Mouse (Mus musculus): ENCODE results near the gene Colca2.

The Colca2 gene

DNA sequence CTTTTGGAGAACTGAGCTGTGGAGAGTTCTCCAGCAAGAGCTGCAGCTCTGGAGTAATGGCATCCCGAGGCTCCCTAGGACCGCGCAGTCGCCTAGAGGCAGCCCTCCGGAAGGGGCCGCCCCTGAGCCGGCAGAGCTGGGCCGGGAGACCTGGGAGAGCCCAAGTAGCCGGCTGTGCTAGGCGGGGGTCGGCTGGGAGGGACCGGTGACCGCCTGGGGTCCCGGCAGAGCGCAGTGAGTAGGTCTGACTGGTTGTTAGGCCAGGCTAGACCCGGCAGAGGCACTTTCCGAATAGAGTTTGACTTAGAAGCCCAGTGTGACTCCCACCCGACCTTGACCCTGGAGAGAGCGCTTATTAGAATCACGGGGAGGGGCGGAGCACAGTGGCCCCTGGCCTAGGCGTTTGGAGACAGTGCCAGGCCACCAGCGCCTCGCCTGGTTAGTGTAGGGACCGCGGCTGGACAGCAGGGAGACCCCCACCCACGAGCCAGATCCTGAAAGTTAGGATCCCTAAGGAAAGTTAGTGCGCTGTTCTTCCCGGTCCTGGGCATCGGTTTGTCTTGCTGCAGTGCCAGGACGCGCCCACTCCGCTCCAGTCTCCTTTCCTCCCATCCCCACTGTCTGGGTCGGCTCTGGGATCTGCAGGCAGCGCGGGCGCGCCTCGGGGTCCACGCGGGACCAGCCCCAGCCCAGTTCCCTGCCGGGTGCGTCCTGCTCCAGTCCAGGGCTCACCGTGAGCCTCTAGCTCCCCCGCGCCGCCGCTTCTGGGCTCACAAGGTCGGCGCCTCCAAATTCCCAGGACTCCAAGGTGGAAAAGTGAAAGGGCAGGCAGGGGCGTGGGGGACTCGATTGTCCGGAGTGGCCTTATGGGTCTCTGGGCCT, at the start of gene Colca2:
Gene Colca2 (minus strand): TSS at position 70 of the 882 bp plus-strand sequence.
- peak; percentile 74 for DNase-seq (ENCODE audit: low spot score)

DNA sequence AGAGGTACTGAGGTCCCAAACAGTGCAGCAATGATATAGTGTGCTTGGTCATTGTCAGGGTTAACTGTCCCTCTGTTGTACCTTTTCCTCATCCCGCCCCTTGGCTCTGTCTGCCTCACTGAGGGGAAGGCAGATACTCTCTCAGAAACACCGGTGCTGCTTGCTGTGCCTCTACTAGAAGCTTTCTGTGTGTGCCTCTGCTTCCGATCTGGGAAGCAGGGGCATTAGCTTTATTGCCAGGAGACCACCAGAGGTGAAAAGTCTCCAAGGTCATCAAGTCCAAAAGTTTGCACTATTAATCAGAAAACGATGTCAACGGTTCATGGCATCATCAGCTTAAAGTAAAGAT, 49.2 kb upstream of the Colca2 start:
- no peak for DNase-seq (ENCODE audit: low spot score)

GRCm38 (mm10) chr9:51326619-51327554, 48.5 kb upstream of the Colca2 start:
- DNase-seq (ENCODE audit: low spot score) = no peak

- no peak for DNase-seq (ENCODE audit: low spot score)
Measured at GRCm38 (mm10) chr9:51324406-51325065, 46.2 kb upstream of the Colca2 start.

- DNase-seq (ENCODE audit: low spot score) = no peak
Measured at GRCm38 (mm10) chr9:51320096-51320495, 41.7 kb upstream of the Colca2 start.

DNA sequence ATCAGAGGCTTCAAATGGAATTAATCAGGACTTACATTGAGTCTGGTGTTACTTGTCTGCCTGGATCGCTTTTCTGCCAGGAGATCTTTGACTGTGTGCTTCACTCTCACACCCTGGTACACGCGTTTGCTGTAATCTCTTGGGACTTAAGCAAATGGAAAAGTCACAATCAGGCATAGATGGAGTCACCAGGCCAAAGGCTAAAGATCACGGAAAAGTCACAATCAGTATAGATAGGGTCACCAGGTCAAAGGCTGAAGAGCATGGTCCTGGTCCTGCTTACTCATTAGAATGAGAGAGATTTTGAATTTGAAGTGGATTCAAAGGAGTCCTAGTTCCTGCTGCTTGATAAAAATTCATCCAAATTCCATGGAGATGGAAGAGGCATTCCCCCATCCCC, 39.9 kb upstream of the Colca2 start:
- DNase-seq (ENCODE audit: low spot score) = no peak

DNA sequence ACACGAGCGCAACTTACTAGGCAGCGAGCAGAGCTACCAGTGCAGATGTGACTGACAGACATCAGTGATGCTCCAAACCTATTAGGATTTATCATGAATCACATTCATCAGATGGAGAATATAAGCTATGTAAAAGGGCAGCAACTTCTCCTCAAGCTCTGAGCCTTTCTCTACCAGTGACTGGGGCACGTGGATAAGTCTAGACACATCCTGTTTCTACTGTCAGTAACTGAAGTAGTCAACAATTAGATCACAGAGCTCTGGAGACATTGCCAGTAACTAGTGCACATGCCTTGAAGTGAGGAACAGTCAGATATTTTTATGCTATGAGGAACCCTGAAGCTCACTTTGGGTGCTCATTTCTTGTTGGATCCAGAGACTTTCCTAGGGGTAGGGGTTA, 39.0 kb upstream of the Colca2 start:
- DNase-seq (ENCODE audit: low spot score) = no peak

DNA sequence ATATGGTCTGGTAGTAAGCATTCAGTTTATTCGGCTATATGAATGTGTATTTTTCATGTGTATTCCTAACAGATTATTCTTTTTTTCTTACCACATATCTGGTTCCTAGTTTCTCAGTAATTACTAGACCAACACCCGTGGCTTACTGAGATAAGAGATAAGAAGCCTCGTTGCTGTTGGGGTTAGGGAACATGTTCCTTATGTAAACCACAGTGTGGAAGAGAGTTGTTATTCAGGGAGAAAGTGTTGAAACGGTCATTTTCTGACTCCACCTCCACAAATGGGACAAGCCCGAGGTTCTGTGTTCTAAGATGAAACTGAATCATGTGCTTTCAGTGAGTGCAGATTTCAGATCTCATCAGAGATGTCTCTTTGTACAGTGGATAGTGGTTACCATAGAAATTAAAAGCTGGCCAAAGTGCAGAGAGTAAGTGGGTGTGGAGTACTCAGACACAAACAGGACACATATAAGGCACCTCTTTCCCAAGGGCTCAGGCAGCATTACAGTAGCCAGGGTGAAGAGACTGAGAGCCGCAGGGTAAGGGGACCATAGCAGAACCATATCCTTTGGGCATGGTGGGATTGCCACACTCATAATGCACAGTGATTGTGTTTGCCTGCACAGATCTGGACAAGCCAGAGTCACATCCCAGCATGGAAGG, 37.2 kb upstream of the Colca2 start:
- DNase-seq (ENCODE audit: low spot score) = no peak

GRCm38 (mm10) chr9:51312554-51313317, 34.4 kb upstream of the Colca2 start:
- DNase-seq (ENCODE audit: low spot score) = no peak

DNA sequence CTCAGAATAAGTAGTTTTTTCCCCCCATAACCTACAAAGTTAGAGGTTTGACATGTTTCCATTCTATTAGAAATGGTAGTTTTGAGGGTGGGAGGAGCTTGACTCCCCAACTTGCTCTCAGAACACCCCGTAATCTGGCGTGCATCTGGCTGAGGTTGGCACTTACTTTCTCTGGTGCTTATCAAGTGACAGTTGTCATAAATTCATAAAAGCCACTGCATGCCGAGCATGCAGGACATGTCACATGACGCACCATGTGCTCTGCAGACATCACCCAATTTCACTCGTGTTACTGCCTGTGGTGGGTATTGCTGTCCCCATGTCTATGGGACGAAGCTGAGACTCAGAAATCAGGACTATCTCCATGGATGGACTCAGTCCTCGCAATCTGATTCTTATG, 32.1 kb upstream of the Colca2 start:
- no peak for DNase-seq (ENCODE audit: low spot score)

GRCm38 (mm10) chr9:51306351-51306750, 28.0 kb upstream of the Colca2 start:
- DNase-seq (ENCODE audit: low spot score) = no peak

- DNase-seq (ENCODE audit: low spot score) = no peak
Measured at GRCm38 (mm10) chr9:51305146-51305545, 26.8 kb upstream of the Colca2 start.

DNA sequence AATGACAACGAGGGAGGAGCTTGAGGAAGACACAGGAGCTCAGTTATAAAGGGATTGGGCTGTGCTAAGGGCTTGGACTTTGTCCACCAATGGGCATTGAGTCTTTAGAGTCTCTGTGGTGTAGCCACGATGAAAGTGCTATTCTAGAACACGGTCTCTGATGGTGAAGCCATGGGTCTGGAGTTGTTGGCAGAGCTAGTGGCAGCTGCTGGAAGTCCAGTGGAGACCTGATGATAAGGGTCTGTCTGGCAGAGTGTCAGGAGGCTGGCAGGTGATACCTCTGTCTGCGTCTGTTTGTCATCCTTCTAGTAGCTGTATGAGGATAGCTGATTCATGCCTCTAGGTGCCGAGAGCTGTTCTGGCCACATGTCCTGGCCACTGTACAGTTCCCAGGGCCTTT, 25.6 kb upstream of the Colca2 start:
- no peak for DNase-seq (ENCODE audit: low spot score)

DNA sequence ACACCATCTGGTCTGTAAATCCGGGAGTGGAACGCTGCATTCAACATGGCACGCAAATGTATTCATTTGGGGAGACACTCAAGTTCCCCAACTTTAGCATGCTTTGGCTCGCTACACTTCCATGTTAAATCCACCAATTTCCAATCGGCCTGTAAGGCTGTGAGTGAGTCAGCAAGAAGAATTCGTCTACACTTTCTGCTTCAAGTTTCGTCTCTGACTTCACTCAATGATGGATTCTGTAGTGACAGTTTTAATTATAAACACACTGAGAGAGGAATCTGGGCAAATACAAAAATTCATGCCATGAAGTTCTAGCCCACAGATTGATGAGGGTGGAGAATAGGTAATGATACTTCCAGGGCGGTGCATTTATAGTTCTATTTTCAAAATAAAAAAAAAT, 15.2 kb upstream of the Colca2 start:
- no peak for DNase-seq (ENCODE audit: low spot score)

GRCm38 (mm10) chr9:51292674-51293073, 14.3 kb upstream of the Colca2 start:
- DNase-seq (ENCODE audit: low spot score) = peak; percentile 76

GRCm38 (mm10) chr9:51290980-51291379, 12.6 kb upstream of the Colca2 start:
- DNase-seq (ENCODE audit: low spot score) = no peak

- no peak for DNase-seq (ENCODE audit: low spot score)
Measured at GRCm38 (mm10) chr9:51286079-51286478, 7.7 kb upstream of the Colca2 start.

- DNase-seq (ENCODE audit: low spot score) = no peak
Measured at GRCm38 (mm10) chr9:51277834-51278498, 403 bp downstream of the Colca2 start.

GRCm38 (mm10) chr9:51274678-51275077, 3.7 kb downstream of the Colca2 start:
- no peak for DNase-seq (ENCODE audit: low spot score)

- no peak for DNase-seq (ENCODE audit: low spot score)
Measured at GRCm38 (mm10) chr9:51273581-51274154, 4.7 kb downstream of the Colca2 start.

All from urinary bladder, postnatal 25 days (tissue).